Mouse (Mus musculus): ENCODE measurements around the gene Tdrd6. TPM values are rescaled to one million over a fixed set of nuclear protein-coding genes. Genes with fewer than 3 reads are reported as not detected.

Tdrd6 gene
- polyA plus RNA-seq, 1 experiment from 2014 or later, result 0.02 TPM

- H3K4me1 ChIP-seq, result peaks cover 4% of the 10 kb centered on the region; the same call in 1 of the 2 replicates
- WGBS, result 90% methylated on average over 3 of the region's 3 CpGs
- no peak overlapping the region for H3K4me3 ChIP-seq
- peaks cover 83% of the 10 kb centered on the region for H3K36me3 ChIP-seq
- peaks cover 3% of the 10 kb centered on the region; the same call in 1 of the 2 replicates for H3K9me3 ChIP-seq (replicated peaks)
- no peak for DNase-seq (ENCODE audit: low spot score)
- H3K27ac ChIP-seq (replicated peaks), result no peak overlapping the region
- no peaks in the 10 kb centered on the region for H3K27me3 ChIP-seq (ENCODE audit: low read depth, poor library complexity, severe bottlenecking)
Observed at GRCm38 (mm10) chr17:43645136-43645535, 15.0 kb upstream of the Tdrd6 start.

DNA sequence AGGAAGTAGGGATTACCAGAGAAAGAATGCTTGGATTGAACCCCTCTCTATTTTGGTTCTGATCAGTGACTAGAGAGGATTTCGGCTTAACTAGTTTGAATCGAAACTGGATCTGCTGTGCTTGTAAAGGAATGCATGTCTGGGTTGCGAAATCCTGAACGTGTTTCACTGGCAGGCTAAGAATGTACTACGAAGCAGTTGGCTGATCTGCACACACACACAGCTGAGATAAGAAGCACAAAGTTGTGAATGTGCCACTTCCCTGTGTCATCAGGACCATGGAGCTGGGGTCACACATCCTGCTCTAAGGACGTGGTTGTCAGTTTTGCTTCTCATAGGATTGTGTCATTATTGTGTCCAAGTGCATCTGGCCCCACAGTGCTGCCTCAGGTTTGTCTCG lies 14.3 kb upstream of the Tdrd6 start:
- 79% methylated on average over 7 of the region's 7 CpGs for WGBS
- no peak overlapping the region for H3K4me3 ChIP-seq
- H3K9me3 ChIP-seq (replicated peaks), result peaks cover 3% of the 10 kb centered on the region; the same call in 1 of the 2 replicates
- peaks cover 76% of the 10 kb centered on the region for H3K36me3 ChIP-seq
- no peak overlapping the region for H3K27ac ChIP-seq (replicated peaks)
- H3K27me3 ChIP-seq (ENCODE audit: low read depth, poor library complexity, severe bottlenecking), result no peaks in the 10 kb centered on the region
- DNase-seq (ENCODE audit: low spot score), result no peak
- H3K4me1 ChIP-seq, result peaks cover 4% of the 10 kb centered on the region; the same call in 1 of the 2 replicates

GRCm38 (mm10) chr17:43643191-43643590 lies 13.1 kb upstream of the Tdrd6 start:
- Histone ChIP-seq H3K27ac (replicated peaks) (no peak overlapping the region), H3K36me3 (peaks cover 67% of the 10 kb centered on the region), H3K4me3 (no peak overlapping the region), H3K9me3 (replicated peaks) (peaks cover 3% of the 10 kb centered on the region; the same call in 1 of the 2 replicates), H3K27me3 (ENCODE audit: low read depth, poor library complexity, severe bottlenecking) (no peaks in the 10 kb centered on the region), H3K4me1 (peaks cover 4% of the 10 kb centered on the region; the same call in 1 of the 2 replicates)
- 86% methylated on average over 7 of the region's 7 CpGs for WGBS
- no peak for DNase-seq (ENCODE audit: low spot score)

DNA sequence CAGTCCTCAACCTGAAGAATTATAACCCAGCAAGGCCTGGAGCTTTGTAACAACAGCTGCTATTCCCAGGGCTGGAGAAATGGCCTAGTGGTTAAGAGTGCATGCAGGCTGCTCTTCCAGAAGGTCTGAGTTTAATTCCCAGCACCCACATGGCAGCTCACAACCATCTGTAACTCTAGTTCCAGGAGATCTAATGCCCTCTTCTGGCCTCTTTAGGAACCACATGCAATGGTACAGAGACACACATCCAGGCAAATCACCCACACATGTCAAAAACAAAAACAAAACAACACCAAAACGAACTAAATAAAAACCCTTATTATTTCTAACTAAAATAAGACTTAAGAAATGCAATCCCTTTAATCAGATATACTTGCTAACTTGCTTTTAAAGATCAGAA lies 10.7 kb upstream of the Tdrd6 start:
- Histone ChIP-seq H3K27me3 (ENCODE audit: low read depth, poor library complexity, severe bottlenecking) (no peaks in the 10 kb centered on the region), H3K36me3 (peaks cover 55% of the 10 kb centered on the region), H3K4me1 (no peaks in the 10 kb centered on the region), H3K9me3 (replicated peaks) (peaks cover 3% of the 10 kb centered on the region; the same call in 1 of the 2 replicates), H3K4me3 (no peak overlapping the region), H3K27ac (replicated peaks) (no peak overlapping the region)
- DNase-seq (ENCODE audit: low spot score), result no peak
- 69% methylated on average over 1 of the region's 1 CpGs for WGBS

DNA sequence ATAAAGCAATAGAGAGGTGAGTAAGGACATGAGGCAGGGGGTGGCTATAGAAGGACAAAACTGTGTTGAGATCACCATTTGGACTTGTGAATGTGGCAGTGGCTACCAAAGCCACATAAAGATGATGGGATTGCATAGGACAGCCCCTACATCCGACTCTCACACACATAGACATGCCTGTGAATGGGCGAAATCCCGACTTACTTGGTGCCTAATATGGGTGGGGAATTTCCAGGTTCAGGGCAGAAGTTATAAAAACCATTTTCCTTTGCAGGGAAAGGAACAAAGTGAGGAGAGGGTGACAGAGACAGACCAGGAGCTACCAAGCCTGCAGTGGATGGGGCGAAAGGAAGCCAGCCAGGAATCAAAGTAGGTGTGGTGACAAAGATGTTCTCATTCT lies 7.0 kb upstream of the Tdrd6 start:
- H3K36me3 ChIP-seq, result peaks cover 19% of the 10 kb centered on the region
- peaks cover 3% of the 10 kb centered on the region; the same call in 1 of the 2 replicates for H3K9me3 ChIP-seq (replicated peaks)
- no peak overlapping the region for H3K4me3 ChIP-seq
- DNase-seq (ENCODE audit: low spot score), result no peak
- WGBS, result 93% methylated on average over 4 of the region's 4 CpGs
- no peaks in the 10 kb centered on the region for H3K4me1 ChIP-seq
- peaks cover under 1% of the 10 kb centered on the region; the same call in 1 of the 2 replicates for H3K27me3 ChIP-seq (ENCODE audit: low read depth, poor library complexity, severe bottlenecking)
- H3K27ac ChIP-seq (replicated peaks), result no peak overlapping the region

GRCm38 (mm10) chr17:43630427-43630760 lies 295 bp upstream of the Tdrd6 start:
- no peaks in the 10 kb centered on the region for H3K36me3 ChIP-seq
- 0 out of 2 replicates have a peak, but pooled peaks cover 8% of the 10 kb centered on the region for H3K9me3 ChIP-seq (replicated peaks)
- peaks cover 54% of the 10 kb centered on the region for H3K27me3 ChIP-seq (ENCODE audit: low read depth, poor library complexity, severe bottlenecking)
- DNase-seq (ENCODE audit: low spot score), result no peak
- H3K4me3 ChIP-seq, result peak overlapping the region; percentile 55
- WGBS, result 54% methylated on average over 13 of the region's 13 CpGs
- H3K27ac ChIP-seq (replicated peaks), result no peak overlapping the region
- peaks cover 14% of the 10 kb centered on the region for H3K4me1 ChIP-seq

- Histone ChIP-seq H3K4me1 (peaks cover 14% of the 10 kb centered on the region), H3K9me3 (replicated peaks) (peaks cover 8% of the 10 kb centered on the region; the same call in 1 of the 2 replicates), H3K36me3 (no peaks in the 10 kb centered on the region), H3K27ac (replicated peaks) (no peak overlapping the region), H3K27me3 (ENCODE audit: low read depth, poor library complexity, severe bottlenecking) (peaks cover 54% of the 10 kb centered on the region), H3K4me3 (peak overlapping the region; percentile 55)
- DNase-seq (ENCODE audit: low spot score), result peak; percentile 15
- 21% methylated on average over 24 of the region's 24 CpGs for WGBS
Observed at GRCm38 (mm10) chr17:43629026-43629495, 1.0 kb downstream of the Tdrd6 start.

- no peak overlapping the region for H3K27ac ChIP-seq (replicated peaks)
- DNase-seq (ENCODE audit: low spot score), result no peak
- peaks cover 8% of the 10 kb centered on the region; the same call in 1 of the 2 replicates for H3K9me3 ChIP-seq (replicated peaks)
- peaks cover 54% of the 10 kb centered on the region for H3K27me3 ChIP-seq (ENCODE audit: low read depth, poor library complexity, severe bottlenecking)
- H3K4me3 ChIP-seq, result no peak overlapping the region
- 92% methylated on average over 10 of the region's 10 CpGs for WGBS
- peaks cover 14% of the 10 kb centered on the region for H3K4me1 ChIP-seq
- H3K36me3 ChIP-seq, result no peaks in the 10 kb centered on the region
Observed at GRCm38 (mm10) chr17:43628246-43628645, 1.9 kb downstream of the Tdrd6 start.

DNA sequence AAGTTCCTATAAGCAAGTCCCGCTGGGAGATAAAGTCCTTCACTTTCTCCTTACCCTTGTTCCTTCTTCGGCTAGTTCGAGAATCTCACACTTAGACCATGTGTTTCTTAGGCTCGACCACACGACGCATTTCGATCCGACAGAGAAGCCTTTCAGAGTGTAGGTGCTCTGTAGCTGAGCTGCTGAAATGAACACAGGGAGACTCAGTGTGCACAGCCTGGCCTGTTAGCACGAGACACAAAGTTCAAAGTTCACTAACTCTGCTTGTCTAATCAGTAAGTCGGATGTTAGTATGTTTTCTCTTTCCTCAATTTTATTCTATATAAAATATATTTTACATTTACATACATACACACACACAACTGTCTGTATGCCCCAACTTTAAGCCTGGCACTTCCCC lies 8.0 kb downstream of the Tdrd6 start:
- Histone ChIP-seq H3K9me3 (replicated peaks) (peaks cover under 1% of the 10 kb centered on the region; the same call in 1 of the 2 replicates), H3K4me1 (no peaks in the 10 kb centered on the region), H3K36me3 (no peaks in the 10 kb centered on the region), H3K4me3 (no peak overlapping the region), H3K27ac (replicated peaks) (no peak overlapping the region), H3K27me3 (ENCODE audit: low read depth, poor library complexity, severe bottlenecking) (peaks cover 3% of the 10 kb centered on the region)
- 91% methylated on average over 10 of the region's 10 CpGs for WGBS
- DNase-seq (ENCODE audit: low spot score), result no peak

DNA sequence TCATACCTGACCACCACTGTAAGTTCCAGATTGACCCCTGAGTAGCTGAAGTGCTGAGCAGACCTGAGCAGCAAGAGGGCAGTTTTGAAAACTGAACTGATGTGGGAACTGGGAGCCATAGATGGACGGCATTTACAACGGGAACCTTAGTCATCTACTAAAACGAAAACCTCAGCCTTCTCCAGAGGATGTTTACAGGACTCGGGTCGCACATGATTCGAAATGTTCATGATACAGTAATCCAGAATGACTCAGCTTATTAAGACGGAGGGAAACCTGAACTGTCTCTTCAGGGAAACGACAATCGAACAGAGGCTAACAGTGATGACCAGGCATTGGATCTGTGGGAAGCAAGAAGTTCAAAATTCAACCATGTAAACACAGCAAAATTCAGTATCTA lies 10.9 kb downstream of the Tdrd6 start:
- no peaks in the 10 kb centered on the region for H3K9me3 ChIP-seq (replicated peaks)
- no peak for DNase-seq (ENCODE audit: low spot score)
- no peaks in the 10 kb centered on the region for H3K27me3 ChIP-seq (ENCODE audit: low read depth, poor library complexity, severe bottlenecking)
- no peak overlapping the region for H3K27ac ChIP-seq (replicated peaks)
- H3K4me1 ChIP-seq, result no peaks in the 10 kb centered on the region
- no peaks in the 10 kb centered on the region for H3K36me3 ChIP-seq
- H3K4me3 ChIP-seq, result no peak overlapping the region
- WGBS, result 88% methylated on average over 9 of the region's 9 CpGs

DNA sequence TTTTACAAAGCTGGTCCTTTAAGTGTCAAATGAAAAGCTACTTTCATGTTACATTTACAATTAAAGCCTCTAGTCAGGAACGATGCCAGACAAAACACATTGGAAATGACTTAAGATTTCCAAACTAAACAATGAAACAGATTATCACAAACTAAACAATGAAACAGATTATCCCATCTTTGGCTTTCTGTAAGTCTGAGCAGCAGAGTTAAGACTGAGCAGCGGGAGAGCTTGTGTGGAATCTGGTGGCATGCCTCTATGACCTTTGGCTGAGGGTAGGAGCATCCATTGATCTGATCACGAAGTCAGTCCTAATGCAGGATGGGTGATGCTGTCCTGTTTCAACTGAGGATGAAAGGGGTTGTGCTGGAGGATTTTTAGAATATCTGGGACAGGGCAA lies 17.9 kb downstream of the Tdrd6 start:
- no peak overlapping the region for H3K4me3 ChIP-seq
- H3K27ac ChIP-seq (replicated peaks), result no peak overlapping the region
- no peaks in the 10 kb centered on the region for H3K27me3 ChIP-seq (ENCODE audit: low read depth, poor library complexity, severe bottlenecking)
- H3K9me3 ChIP-seq (replicated peaks), result no peaks in the 10 kb centered on the region
- DNase-seq (ENCODE audit: low spot score), result no peak
- WGBS, result 65% methylated on average over 3 of the region's 3 CpGs
- no peaks in the 10 kb centered on the region for H3K36me3 ChIP-seq
- H3K4me1 ChIP-seq, result no peaks in the 10 kb centered on the region

- Histone ChIP-seq H3K27ac (replicated peaks) (no peak overlapping the region), H3K9me3 (replicated peaks) (no peaks in the 10 kb centered on the region), H3K27me3 (ENCODE audit: low read depth, poor library complexity, severe bottlenecking) (no peaks in the 10 kb centered on the region), H3K4me1 (no peaks in the 10 kb centered on the region), H3K4me3 (no peak overlapping the region), H3K36me3 (no peaks in the 10 kb centered on the region)
- WGBS, result 30% methylated on average over 7 of the region's 7 CpGs
- peak; percentile 73 for DNase-seq (ENCODE audit: low spot score)
Observed at GRCm38 (mm10) chr17:43611586-43611985, 18.5 kb downstream of the Tdrd6 start.

GRCm38 (mm10) chr17:43606704-43607103 lies 23.4 kb downstream of the Tdrd6 start:
- H3K4me1 ChIP-seq, result no peaks in the 10 kb centered on the region
- H3K27ac ChIP-seq (replicated peaks), result no peak overlapping the region
- H3K36me3 ChIP-seq, result no peaks in the 10 kb centered on the region
- no peak overlapping the region for H3K4me3 ChIP-seq
- DNase-seq (ENCODE audit: low spot score), result peak; percentile 74
- no peaks in the 10 kb centered on the region for H3K27me3 ChIP-seq (ENCODE audit: low read depth, poor library complexity, severe bottlenecking)
- no peaks in the 10 kb centered on the region for H3K9me3 ChIP-seq (replicated peaks)
- 13% methylated on average over 3 of the region's 3 CpGs for WGBS

GRCm38 (mm10) chr17:43598706-43599105 lies 31.4 kb downstream of the Tdrd6 start:
- Histone ChIP-seq H3K4me1 (no peaks in the 10 kb centered on the region), H3K36me3 (no peaks in the 10 kb centered on the region), H3K27me3 (ENCODE audit: low read depth, poor library complexity, severe bottlenecking) (no peaks in the 10 kb centered on the region), H3K4me3 (no peak overlapping the region), H3K27ac (replicated peaks) (no peak overlapping the region), H3K9me3 (replicated peaks) (0 out of 2 replicates have a peak, but pooled peaks cover 6% of the 10 kb centered on the region)
- 74% methylated on average over 4 of the region's 4 CpGs for WGBS
- DNase-seq (ENCODE audit: low spot score), result no peak
